Mouse (Mus musculus) c-Kit-negative CD71-positive TER-119-positive erythroid progenitor cells, embryonic 14.5 days (primary cell): ENCODE results near the gene Mrps10.
"Not testable (repeated sequence)": the region's sequence is repeated elsewhere in the genome, so short reads cannot be mapped to it uniquely, and the experiment has no call there.

Source experiments
- DNase-seq: peaks from one replicate; pipeline ENCODE4 v3.0.0-alpha.2; 2013; ENCODE audit warnings: low read depth, low spot score

Mrps10 gene

DNA sequence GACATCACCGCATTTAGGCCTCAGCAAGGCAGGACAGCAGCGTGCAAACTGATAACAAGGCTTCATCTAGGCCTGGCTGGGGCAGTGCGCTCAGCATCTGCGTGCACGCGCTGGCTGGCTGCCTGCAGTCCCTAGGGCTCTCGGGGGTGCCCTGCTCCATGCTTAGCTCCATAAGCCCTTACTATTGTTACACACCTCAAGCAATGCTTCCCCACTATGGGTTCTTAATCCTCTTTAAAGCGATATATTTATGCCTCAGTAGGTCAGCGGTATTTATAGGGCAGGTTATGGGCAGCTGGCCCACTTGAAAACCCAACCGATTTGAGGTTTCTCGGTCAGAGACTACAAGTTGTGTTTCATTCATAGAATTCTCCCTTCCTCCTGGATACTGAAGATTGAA is 13.2 kb downstream of the Mrps10 start:
- no peak for DNase-seq

- DNase-seq = no peak
Observed at GRCm38 (mm10) chr17:47383266-47383665, 14.6 kb downstream of the Mrps10 start.

GRCm38 (mm10) chr17:47384064-47384463 is 15.4 kb downstream of the Mrps10 start:
- DNase-seq = no peak

DNA sequence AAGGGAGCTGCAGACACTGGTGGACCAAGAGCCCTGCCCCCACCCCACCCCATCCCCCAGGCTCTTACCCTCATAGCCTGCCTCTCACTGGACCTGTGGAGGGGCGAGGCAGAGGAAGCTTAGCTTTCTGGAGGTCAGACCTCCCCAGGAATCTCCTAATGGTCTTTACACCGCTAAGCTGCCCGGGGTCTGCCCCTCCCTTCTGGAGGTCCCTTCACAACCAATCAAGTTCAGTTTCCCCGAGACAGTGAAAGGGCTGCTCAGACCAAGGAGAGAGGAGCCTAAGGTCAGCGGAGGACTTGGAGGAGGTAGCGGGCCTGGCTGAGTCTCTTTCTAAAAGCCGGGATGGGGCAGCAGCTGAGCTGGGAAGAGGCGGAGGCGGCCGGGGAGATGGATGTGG is 16.5 kb downstream of the Mrps10 start, which contains the start of gene Guca1b:
Gene Guca1b (plus strand): TSS at position 249 of the 400 bp plus-strand sequence.
- DNase-seq = no peak

- DNase-seq = peak; percentile 31
Observed at GRCm38 (mm10) chr17:47386649-47387048, 18.0 kb downstream of the Mrps10 start.

GRCm38 (mm10) chr17:47394223-47394869 is 25.7 kb downstream of the Mrps10 start:
- no peak for DNase-seq

DNA sequence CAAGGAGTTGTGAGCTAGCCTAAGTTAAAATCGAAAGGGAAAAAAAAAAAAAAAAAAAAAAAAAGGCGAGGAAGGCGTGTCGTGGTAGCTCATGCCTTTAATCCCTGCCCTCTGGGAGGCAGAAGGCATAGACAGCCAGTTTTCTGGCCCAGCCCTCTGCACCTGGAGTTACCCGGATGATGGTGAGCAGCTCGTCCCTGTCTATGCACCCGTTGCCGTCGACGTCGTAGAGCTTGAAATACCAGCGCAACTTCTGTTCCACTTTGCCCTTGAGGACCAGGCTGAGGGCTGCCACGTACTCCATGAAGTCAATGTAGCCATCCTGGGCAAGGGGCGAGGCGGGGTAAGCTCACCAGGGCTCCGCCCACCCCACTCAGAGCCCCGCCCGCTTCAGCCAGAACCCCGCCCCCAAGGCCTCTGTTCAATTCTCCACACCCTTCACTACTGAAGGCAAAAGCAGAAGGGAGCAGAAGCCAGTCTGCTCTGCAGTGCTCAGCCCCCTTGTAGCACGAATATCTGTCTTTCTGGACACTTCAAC is 26.8 kb downstream of the Mrps10 start:
- no peak for DNase-seq

DNA sequence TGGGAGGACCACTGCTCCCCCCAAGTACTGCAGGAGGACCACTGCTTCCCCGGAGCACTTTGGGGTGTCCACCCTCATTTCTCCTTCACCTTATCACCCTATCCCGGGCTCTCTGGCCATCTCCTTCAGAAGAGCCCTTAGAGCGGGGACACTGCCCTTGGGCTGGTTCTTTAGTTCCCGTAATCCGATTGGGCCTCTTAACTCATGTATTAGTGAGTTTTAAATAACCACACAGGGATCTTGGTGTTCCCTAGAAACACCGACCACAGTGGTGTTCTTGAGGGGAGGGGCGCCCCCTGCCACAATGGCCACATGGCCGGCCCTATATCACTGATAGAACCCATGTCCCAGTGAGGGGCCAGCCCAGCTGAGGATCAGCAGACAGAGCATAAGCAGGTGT is 30.4 kb downstream of the Mrps10 start:
- no peak for DNase-seq

GRCm38 (mm10) chr17:47400451-47400850 is 31.8 kb downstream of the Mrps10 start, which contains the start of gene Guca1a:
Guca1a (minus strand) TSS chr17:47400584.
- no peak for DNase-seq

GRCm38 (mm10) chr17:47407717-47408557 is 39.2 kb downstream of the Mrps10 start:
- DNase-seq = no peak

- peak; percentile 15 for DNase-seq
Observed at GRCm38 (mm10) chr17:47408558-47408898, 39.8 kb downstream of the Mrps10 start.

GRCm38 (mm10) chr17:47409897-47410861 is 41.5 kb downstream of the Mrps10 start:
- DNase-seq = not testable (repeated sequence)

GRCm38 (mm10) chr17:47420195-47420594 is 51.5 kb downstream of the Mrps10 start:
- no peak for DNase-seq

DNA sequence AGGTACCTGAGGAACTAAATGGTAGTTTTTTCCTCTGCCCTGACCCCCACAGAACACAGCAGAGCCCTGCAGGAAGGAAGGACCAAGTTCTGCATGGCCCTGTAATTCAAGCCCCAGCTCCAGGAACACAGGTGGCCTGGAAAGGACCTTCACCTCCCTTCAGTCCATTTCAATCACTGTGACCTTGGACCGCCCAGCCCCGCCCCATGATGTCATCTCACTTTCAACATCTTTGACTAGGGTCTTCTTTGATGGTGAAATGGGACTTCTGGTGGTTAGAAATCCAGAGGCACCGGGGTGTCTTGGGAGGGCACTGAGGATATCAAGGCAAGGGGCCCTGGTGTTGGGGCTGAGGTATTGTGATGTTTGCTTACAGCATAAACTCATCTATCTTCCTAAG is 52.9 kb downstream of the Mrps10 start:
- DNase-seq = no peak

GRCm38 (mm10) chr17:47422616-47423015 is 53.9 kb downstream of the Mrps10 start:
- DNase-seq = not testable (repeated sequence)

DNA sequence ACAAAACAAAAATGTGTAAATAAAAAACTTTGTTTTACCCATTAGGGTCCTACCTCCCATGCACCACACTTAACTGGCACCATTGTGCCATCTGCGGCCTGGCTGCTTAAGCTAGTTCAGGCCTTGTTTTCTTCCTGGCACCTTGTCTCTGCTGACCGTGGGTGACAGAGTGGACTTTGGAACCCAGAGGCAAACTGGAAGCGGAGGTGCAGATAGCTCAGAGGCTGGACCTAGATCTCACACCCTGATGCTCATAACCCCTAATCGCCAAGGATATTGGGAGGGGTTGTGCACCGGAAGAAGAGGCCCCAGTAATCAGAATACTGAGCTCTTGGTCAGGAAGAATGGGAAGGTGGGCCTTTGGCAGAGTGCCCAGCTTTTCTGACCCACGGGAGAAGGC is 55.5 kb downstream of the Mrps10 start:
- no peak for DNase-seq

- no peak for DNase-seq
Observed at GRCm38 (mm10) chr17:47427316-47427715, 58.6 kb downstream of the Mrps10 start.

- DNase-seq = no peak
Observed at GRCm38 (mm10) chr17:47428831-47429304, 60.2 kb downstream of the Mrps10 start.

DNA sequence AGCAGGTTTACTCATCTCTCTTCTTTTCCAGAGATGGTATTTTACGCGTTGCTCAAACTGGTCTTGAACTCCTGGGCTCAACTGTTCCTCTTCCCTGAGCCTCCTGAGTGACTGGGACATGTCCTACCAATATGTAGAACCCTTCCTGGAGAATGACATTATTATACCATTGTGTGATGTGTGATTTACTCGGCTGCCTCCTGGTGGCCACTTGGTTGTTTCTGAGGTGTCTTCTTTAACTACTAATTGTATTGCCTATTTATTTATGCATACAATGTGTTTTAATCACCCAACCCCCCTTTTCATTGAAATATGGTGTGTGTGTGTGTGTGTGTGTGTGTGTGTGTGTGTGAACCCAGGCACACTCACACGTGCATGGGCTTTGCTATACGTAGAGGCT is 62.1 kb downstream of the Mrps10 start:
- no peak for DNase-seq
